Mouse (Mus musculus): ENCODE measurements around the gene Gjb4.

DNA sequence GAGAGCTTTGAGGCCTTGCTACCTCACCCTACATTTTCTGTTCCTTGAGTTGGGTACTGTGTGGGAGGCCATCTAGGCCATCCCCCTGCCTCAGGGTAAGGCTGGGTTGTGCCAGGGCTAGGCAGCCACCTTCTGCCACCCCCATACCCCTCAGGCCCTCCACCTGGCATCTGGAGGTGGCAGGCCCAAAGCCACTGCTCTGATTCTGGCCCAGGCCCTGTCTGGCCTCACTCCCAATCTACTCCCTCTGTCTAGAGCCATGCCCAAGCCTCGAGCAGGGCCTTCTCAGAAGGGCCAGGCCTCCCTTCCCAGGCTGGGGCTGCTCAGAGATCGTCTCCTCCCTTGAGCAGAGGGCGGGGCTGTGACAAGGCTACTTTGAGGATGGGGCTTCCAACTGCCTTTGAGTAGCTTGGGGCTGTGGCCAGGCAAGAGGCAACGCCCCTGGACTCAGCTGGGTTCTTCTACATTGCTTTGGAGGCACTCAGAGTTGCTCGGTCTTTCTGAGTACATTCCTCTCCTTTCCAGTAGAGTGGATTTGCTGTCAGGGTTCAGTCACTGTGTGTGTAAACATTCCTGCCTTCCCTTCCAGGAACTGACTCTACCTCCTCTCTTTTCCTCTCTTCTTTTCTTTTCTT, 18.9 kb downstream of the Gjb4 start:
- TF ChIP-seq CTCF (IDR thresholded peaks at IDR 0.05; ENCODE audit: low read depth, low read length) (no peak), POLR2A (IDR thresholded peaks at IDR 0.05; ENCODE audit: extremely low read depth, insufficient read depth, low read length) (no peak)

Measured in liver, adult 2 months (tissue).